Mouse (Mus musculus) midbrain, embryonic 11.5 days (tissue): ENCODE measurements around the gene Sf3b2. TPM values are rescaled to one million over a fixed set of nuclear protein-coding genes. Genes with fewer than 3 reads are reported as not detected.

Source experiments
- polyA plus RNA-seq: library from polyadenylated mRNA; unstranded; fragments of >200 nt; fragmentation: Nextera tagmentation; extraction: Ambion mirVana; gene quantifications from 2 replicates; pipeline ENCODE4 v1.2.1, GENCODE M21; 2014

Gene Sf3b2
- polyA plus RNA-seq, 1 experiment from 2014 or later = 399 TPM

Other genes with a start within 250 kb of the Sf3b2 start
- 0.63 and 1.4 TPM in 2 replicates for gene Rin1, start 245.0 kb downstream of the Sf3b2 start, polyA plus RNA-seq
- 26.7 and 32.2 TPM in 2 replicates for gene Cd248, start 227.4 kb downstream of the Sf3b2 start, polyA plus RNA-seq
- gene Tmem151a, start 209.9 kb downstream of the Sf3b2 start, polyA plus RNA-seq = 1.3 TPM in 2 replicates
- gene Yif1a, start 206.9 kb downstream of the Sf3b2 start, polyA plus RNA-seq = 70.4 and 80.6 TPM in 2 replicates
- gene Cnih2, start 196.9 kb downstream of the Sf3b2 start, polyA plus RNA-seq = 106 and 115 TPM in 2 replicates
- 214 and 231 TPM in 2 replicates for gene Rab1b, start 188.4 kb downstream of the Sf3b2 start, polyA plus RNA-seq
- 24.4 and 25.0 TPM in 2 replicates for gene Klc2, start 176.9 kb downstream of the Sf3b2 start, polyA plus RNA-seq
- 24.8 and 26.1 TPM in 2 replicates for gene Pacs1, start 22.3 kb downstream of the Sf3b2 start, polyA plus RNA-seq
- 15.6 TPM in 2 replicates for gene Gal3st3, start 2.9 kb upstream of the Sf3b2 start, polyA plus RNA-seq
- gene Catsper1, start 40.3 kb upstream of the Sf3b2 start, polyA plus RNA-seq = not detected in 2 replicates
- gene Cst6, start 54.1 kb upstream of the Sf3b2 start, polyA plus RNA-seq = 1.0 and 2.1 TPM in 2 replicates
- 68.1 and 73.9 TPM in 2 replicates for gene Eif1ad, start 71.3 kb upstream of the Sf3b2 start, polyA plus RNA-seq
- 477 and 512 TPM in 2 replicates for gene Banf1, start 71.7 kb upstream of the Sf3b2 start, polyA plus RNA-seq
- 74.0 and 81.0 TPM in 2 replicates for gene Sart1, start 93.2 kb upstream of the Sf3b2 start, polyA plus RNA-seq
- gene Tsga10ip, start 107.1 kb upstream of the Sf3b2 start, polyA plus RNA-seq = not detected in 2 replicates
- gene Drap1, start 129.5 kb upstream of the Sf3b2 start, polyA plus RNA-seq = 187 and 204 TPM in 2 replicates
- 31.6 and 33.1 TPM in 2 replicates for gene AI837181, start 129.7 kb upstream of the Sf3b2 start, polyA plus RNA-seq
- gene Fosl1, start 152.1 kb upstream of the Sf3b2 start, polyA plus RNA-seq = not detected in 2 replicates
- gene Ccdc85b, start 162.4 kb upstream of the Sf3b2 start, polyA plus RNA-seq = 6.9 and 7.8 TPM in 2 replicates
- 98.3 and 103 TPM in 2 replicates for gene Fibp, start 165.2 kb upstream of the Sf3b2 start, polyA plus RNA-seq
- 2.4 and 3.0 TPM in 2 replicates for gene Ctsw, start 173.1 kb upstream of the Sf3b2 start, polyA plus RNA-seq
- 52.7 and 54.7 TPM in 2 replicates for gene Efemp2, start 178.5 kb upstream of the Sf3b2 start, polyA plus RNA-seq
- gene Mus81, start 192.9 kb upstream of the Sf3b2 start, polyA plus RNA-seq = 38.4 TPM in 2 replicates
- gene Cfl1, start 195.0 kb upstream of the Sf3b2 start, polyA plus RNA-seq = 3,750 and 3,786 TPM in 2 replicates
- not detected in 2 replicates for gene 1700020D05Rik, start 208.3 kb upstream of the Sf3b2 start, polyA plus RNA-seq
- 17.9 and 20.3 TPM in 2 replicates for gene Snx32, start 215.1 kb upstream of the Sf3b2 start, polyA plus RNA-seq